Mouse (Mus musculus): Measurements from ENCODE around the gene Pimreg. TPM values are rescaled to one million over a fixed set of nuclear protein-coding genes. Genes with fewer than 3 reads are reported as not detected.

Gene Pimreg
- polyA plus RNA-seq, 1 experiment from 2014 or later: 192 TPM

- H3K4me1 ChIP-seq: no peaks in the 10 kb centered on the region
- no peak overlapping the region for H3K27ac ChIP-seq
- H3K27me3 ChIP-seq (ENCODE audit: low read depth, poor library complexity, severe bottlenecking): no peaks in the 10 kb centered on the region
- no peak overlapping the region for H3K4me3 ChIP-seq
- no peak for DNase-seq (ENCODE audit: low spot score)
- no peaks in the 10 kb centered on the region for H3K36me3 ChIP-seq
- no peaks in the 10 kb centered on the region for H3K9me3 ChIP-seq (replicated peaks)
- 68% methylated on average over 4 of the region's 4 CpGs for WGBS
These were observed 36.8 kb downstream of the Pimreg start for GRCm38 (mm10) chr11:72078647-72079046.

- H3K4me1 ChIP-seq: no peaks in the 10 kb centered on the region
- no peaks in the 10 kb centered on the region for H3K27me3 ChIP-seq (ENCODE audit: low read depth, poor library complexity, severe bottlenecking)
- no peaks in the 10 kb centered on the region for H3K36me3 ChIP-seq
- H3K27ac ChIP-seq: 0 out of 2 replicates have a peak overlapping the region, but pooled peaks have one; percentile 14
- H3K9me3 ChIP-seq (replicated peaks): no peaks in the 10 kb centered on the region
- no peak for DNase-seq (ENCODE audit: low spot score)
- WGBS: 89% methylated on average over 6 of the region's 6 CpGs
- H3K4me3 ChIP-seq: no peak overlapping the region
These were observed 38.6 kb downstream of the Pimreg start for GRCm38 (mm10) chr11:72080461-72080860.

GRCm38 (mm10) chr11:72082601-72083000 lies 40.8 kb downstream of the Pimreg start:
- 94% methylated on average over 4 of the region's 4 CpGs for WGBS

DNA sequence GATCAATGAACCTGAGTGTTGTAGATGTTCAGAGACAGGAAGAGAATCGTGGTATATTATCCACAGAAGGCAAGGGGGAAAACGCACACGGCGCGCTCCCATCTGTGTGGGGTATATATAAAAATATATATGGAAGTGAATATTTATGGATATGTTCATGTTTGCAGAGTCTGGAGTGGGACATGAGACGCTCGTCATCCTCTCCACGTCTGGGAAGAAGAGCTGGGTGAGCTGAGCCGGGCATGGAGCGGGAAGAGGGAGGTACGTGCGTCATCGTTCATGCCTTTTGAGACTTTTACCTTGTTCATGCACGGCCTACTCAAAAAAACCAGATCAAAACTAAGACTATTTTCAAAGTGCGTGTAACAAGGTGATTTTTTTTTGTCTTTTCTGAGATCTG lies 42.5 kb downstream of the Pimreg start:
- 94% methylated on average over 15 of the region's 15 CpGs for WGBS
- no peak for DNase-seq (ENCODE audit: low spot score)
- no peaks in the 10 kb centered on the region for H3K36me3 ChIP-seq
- no peaks in the 10 kb centered on the region for H3K9me3 ChIP-seq (replicated peaks)
- no peak overlapping the region for H3K4me3 ChIP-seq
- peaks cover 17% of the 10 kb centered on the region for H3K4me1 ChIP-seq
- H3K27me3 ChIP-seq (ENCODE audit: low read depth, poor library complexity, severe bottlenecking): no peaks in the 10 kb centered on the region
- no peak overlapping the region for H3K27ac ChIP-seq

More at GRCm38 (mm10) chr11:72082601-72083000, 40.8 kb downstream of the Pimreg start:
- no peaks in the 10 kb centered on the region for H3K36me3 ChIP-seq
- no peaks in the 10 kb centered on the region for H3K27me3 ChIP-seq (ENCODE audit: low read depth, poor library complexity, severe bottlenecking)
- H3K4me3 ChIP-seq: no peak overlapping the region
- peaks cover 17% of the 10 kb centered on the region for H3K4me1 ChIP-seq
- no peak overlapping the region for H3K27ac ChIP-seq
- no peaks in the 10 kb centered on the region for H3K9me3 ChIP-seq (replicated peaks)
- no peak for DNase-seq (ENCODE audit: low spot score)

DNA sequence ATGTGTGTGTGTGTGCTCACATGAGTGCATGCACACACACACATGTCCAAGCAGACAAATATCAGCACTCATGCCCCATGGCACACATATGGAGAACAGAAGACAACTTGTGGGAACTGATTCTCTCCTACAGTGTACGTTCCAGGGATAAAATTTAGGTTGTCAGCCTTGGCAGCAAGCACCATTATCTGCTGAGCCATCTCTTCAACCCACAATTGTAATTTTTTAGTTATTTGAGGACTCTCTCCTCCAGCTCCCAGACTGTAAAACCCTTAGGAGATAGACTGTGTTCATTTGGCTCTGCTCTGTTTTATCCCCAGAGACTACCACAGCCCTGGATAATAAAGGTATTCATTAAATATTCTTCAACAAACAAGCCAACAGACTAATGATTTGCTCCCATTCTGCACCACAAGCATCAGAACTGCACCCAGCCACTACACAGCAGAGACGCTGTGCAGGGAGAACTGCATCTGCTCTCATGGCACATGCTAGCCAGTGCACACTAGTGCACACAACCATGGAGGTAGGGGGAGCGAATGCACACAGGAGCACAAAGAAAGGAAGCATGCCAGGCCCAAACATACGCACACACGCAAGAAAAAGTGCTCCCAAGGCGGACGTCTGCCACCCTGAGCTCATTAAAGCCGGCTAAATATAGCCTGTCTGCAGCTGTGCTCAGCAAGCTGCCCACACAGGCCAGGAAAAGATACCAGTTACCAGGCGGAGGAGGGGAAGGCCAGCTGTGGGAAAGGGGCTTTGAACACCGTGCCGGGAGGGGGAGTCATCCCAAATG lies 44.6 kb downstream of the Pimreg start:
- H3K27ac ChIP-seq: peak overlapping the region; percentile 73
- no peak for DNase-seq (ENCODE audit: low spot score)

GRCm38 (mm10) chr11:72092390-72092789 lies 50.6 kb downstream of the Pimreg start:
- no peaks in the 10 kb centered on the region for H3K36me3 ChIP-seq
- H3K4me1 ChIP-seq: no peaks in the 10 kb centered on the region
- H3K4me3 ChIP-seq: no peak overlapping the region
- no peak for DNase-seq (ENCODE audit: low spot score)
- WGBS: 66% methylated on average over 8 of the region's 8 CpGs
- no peaks in the 10 kb centered on the region for H3K9me3 ChIP-seq (replicated peaks)
- no peak overlapping the region for H3K27ac ChIP-seq
- no peaks in the 10 kb centered on the region for H3K27me3 ChIP-seq (ENCODE audit: low read depth, poor library complexity, severe bottlenecking)

More for the DNA sequence above, 44.6 kb downstream of the Pimreg start:
- WGBS: 62% methylated on average over 11 of the region's 11 CpGs
- no peaks in the 10 kb centered on the region for H3K36me3 ChIP-seq
- H3K4me1 ChIP-seq: peaks cover 17% of the 10 kb centered on the region
- H3K27me3 ChIP-seq (ENCODE audit: low read depth, poor library complexity, severe bottlenecking): no peaks in the 10 kb centered on the region
- no peaks in the 10 kb centered on the region for H3K9me3 ChIP-seq (replicated peaks)
- no peak overlapping the region for H3K4me3 ChIP-seq

DNA sequence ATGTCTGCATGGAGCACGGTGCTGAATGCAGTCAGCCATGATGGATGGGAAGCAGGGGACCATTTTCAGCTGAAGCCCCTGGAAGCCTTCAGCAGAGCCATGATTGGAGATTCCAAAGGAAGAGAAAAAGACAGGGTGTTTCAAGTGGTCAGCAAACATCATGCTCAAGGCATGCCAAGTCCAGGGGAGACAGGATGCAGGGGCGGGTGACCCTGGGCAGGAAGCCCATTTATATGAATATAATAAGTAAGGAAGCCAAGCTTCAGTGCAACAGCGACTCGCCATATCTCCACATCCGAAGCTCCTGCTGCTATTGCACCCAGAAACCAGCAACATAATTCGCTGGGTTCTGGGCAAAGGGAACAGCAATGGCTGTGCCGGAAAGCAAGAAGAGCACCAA lies 52.6 kb downstream of the Pimreg start:
- no peak for DNase-seq (ENCODE audit: low spot score)
- 92% methylated on average over 7 of the region's 7 CpGs for WGBS
- Histone ChIP-seq H3K4me3 (no peak overlapping the region), H3K36me3 (no peaks in the 10 kb centered on the region), H3K9me3 (replicated peaks) (no peaks in the 10 kb centered on the region), H3K27me3 (ENCODE audit: low read depth, poor library complexity, severe bottlenecking) (no peaks in the 10 kb centered on the region), H3K4me1 (no peaks in the 10 kb centered on the region), H3K27ac (no peak overlapping the region)

- no peaks in the 10 kb centered on the region for H3K9me3 ChIP-seq (replicated peaks)
- no peaks in the 10 kb centered on the region for H3K27me3 ChIP-seq (ENCODE audit: low read depth, poor library complexity, severe bottlenecking)
- WGBS: 51% methylated on average over 3 of the region's 3 CpGs
- no peaks in the 10 kb centered on the region for H3K4me1 ChIP-seq
- no peak overlapping the region for H3K4me3 ChIP-seq
- no peak for DNase-seq (ENCODE audit: low spot score)
- H3K27ac ChIP-seq: no peak overlapping the region
- H3K36me3 ChIP-seq: no peaks in the 10 kb centered on the region
These were observed 54.2 kb downstream of the Pimreg start for GRCm38 (mm10) chr11:72095994-72096393.

Other genes with a start within 250 kb of the Pimreg start
- gene Aipl1, start 4.5 kb upstream of the Pimreg start, polyA plus RNA-seq (2016; fragmentation: Nextera tagmentation; extraction: Ambion mirVana): 0.33 and 0.39 TPM in 2 replicates
- 0.03 and 0.04 TPM in 2 replicates for gene Pitpnm3, start 93.7 kb downstream of the Pimreg start, polyA plus RNA-seq (2016; fragmentation: Nextera tagmentation; extraction: Ambion mirVana)
- gene Gm43951, start 164.8 kb downstream of the Pimreg start, polyA plus RNA-seq (2016; fragmentation: Nextera tagmentation; extraction: Ambion mirVana): 0.68 and 0.83 TPM in 2 replicates
- 11.7 and 13.2 TPM in 2 replicates for gene 4933427D14Rik, start 165.4 kb downstream of the Pimreg start, polyA plus RNA-seq (2016; fragmentation: Nextera tagmentation; extraction: Ambion mirVana)
- gene Txndc17, start 165.5 kb downstream of the Pimreg start, polyA plus RNA-seq (2016; fragmentation: Nextera tagmentation; extraction: Ambion mirVana): 190 and 199 TPM in 2 replicates
- 44.7 and 47.4 TPM in 2 replicates for gene Med31, start 173.6 kb downstream of the Pimreg start, polyA plus RNA-seq (2016; fragmentation: Nextera tagmentation; extraction: Ambion mirVana)
- 0.10 and 0.20 TPM in 2 replicates for gene Slc13a5, start 225.2 kb downstream of the Pimreg start, polyA plus RNA-seq (2016; fragmentation: Nextera tagmentation; extraction: Ambion mirVana)